Mouse (Mus musculus): Measurements from ENCODE around the gene Krt31.

GRCm38 (mm10) chr11:100087861-100088260 lies 37.5 kb upstream of the Krt31 start, which contains the start of gene Krt32:
- no peak for TF ChIP-seq CTCF (IDR thresholded peaks at IDR 0.05; ENCODE audit: control insufficient read depth, insufficient read depth, insufficient read length)
- no peak for TF ChIP-seq MYOD1 (IDR thresholded peaks at IDR 0.05; ENCODE audit: control insufficient read depth, insufficient read length, low read depth)

All from C2C12 (cell line).